Mouse (Mus musculus) E14TG2a.4 (cell line): ENCODE data around the gene Pglyrp1.
A peak's percentile ranks its signal among the peaks of the same experiment; 100 is the strongest.

Experiments used
- CTCF ChIP-seq: conservative IDR thresholded peaks from 2 replicates; pipeline ENCODE4 v1.5.1; 2014; ENCODE audit warnings: low read length
- NANOG ChIP-seq: IDR thresholded peaks from 2 replicates; pipeline ENCODE4 v1.6.1; 2014; ENCODE audit warnings: borderline replicate concordance, low read length, mixed read lengths

- peak; percentile 59 for TF ChIP-seq CTCF
- no peak for TF ChIP-seq NANOG
Observed at GRCm38 (mm10) chr7:18868491-18868890, 2.6 kb upstream of the Pglyrp1 start.
